Mouse (Mus musculus): ENCODE measurements at regions not wholly inside any gene's neighbourhood (a gene's known extent, or its start where the extent isn't known, plus 50 kb on each side); places are given as distances from the start of the nearest gene placed in this dataset.

DNA sequence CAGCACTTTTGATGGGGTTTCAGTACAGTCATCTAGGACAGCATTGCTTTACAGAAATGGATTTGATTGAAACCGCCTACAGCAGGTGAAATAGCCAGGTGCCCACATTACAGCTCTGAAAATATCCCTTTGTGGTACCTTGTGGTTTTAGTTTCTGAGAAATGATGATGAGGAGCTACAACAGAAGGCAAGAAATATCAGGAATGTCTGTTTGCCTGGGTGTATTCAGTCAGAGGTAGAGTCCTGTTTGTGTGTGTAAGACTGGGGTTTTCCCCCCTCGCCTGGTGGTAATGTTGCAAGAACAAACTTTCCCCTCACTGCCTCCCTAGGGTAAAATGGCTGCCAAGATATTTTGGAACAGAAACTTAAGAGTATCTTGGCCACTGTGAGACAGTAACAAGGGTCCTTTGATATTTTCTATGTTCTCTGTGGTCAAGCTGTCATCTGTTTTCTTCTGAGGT lies 82.4 kb upstream of the Cdkn2b start:
- Histone ChIP-seq H3K4me2 (no peak overlapping the region), H3K9me3 (replicated peaks) (no peaks in the 10 kb centered on the region), H3K27ac (no peak overlapping the region), H3K4me1 (replicated peaks) (no peaks in the 10 kb centered on the region), H3K27me3 (no peaks in the 10 kb centered on the region), H3K4me3 (no peak overlapping the region), H3K36me3 (no peaks in the 10 kb centered on the region), H3K9ac (no peak overlapping the region)
- WGBS, result 69% methylated on average over 2 of the region's 2 CpGs
- ATAC-seq (replicated peaks; ENCODE audit: insufficient number of reproducible peaks, insufficient read depth, low FRiP score, low read depth), result no peak

DNA sequence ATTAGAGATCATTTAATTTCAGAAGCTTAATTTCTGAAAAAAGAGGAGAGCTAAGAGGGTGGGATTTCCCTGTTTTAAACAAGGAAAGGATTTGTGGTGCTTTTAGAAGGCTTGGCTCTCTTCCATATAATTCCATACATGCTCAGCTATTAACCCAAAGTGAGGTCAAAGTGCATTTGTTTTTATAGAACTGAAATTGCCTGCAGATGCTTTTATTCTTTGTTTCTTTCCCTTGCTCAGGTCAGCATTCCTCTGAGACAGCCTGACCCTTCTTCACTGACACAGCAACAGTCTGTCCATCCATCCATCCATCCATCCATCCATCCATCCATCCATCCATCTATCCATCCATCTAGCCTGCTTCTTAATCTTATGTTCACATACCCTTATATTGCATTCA lies 82.0 kb upstream of the Cdkn2b start:
- H3K9me3 ChIP-seq (replicated peaks), result no peaks in the 10 kb centered on the region
- ATAC-seq (replicated peaks; ENCODE audit: insufficient number of reproducible peaks, insufficient read depth, low FRiP score, low read depth), result no peak
- no peak overlapping the region for H3K9ac ChIP-seq
- H3K36me3 ChIP-seq, result no peaks in the 10 kb centered on the region
- H3K4me2 ChIP-seq, result no peak overlapping the region
- no peak overlapping the region for H3K27ac ChIP-seq
- H3K4me3 ChIP-seq, result no peak overlapping the region
- H3K4me1 ChIP-seq (replicated peaks), result no peaks in the 10 kb centered on the region
- no peaks in the 10 kb centered on the region for H3K27me3 ChIP-seq

DNA sequence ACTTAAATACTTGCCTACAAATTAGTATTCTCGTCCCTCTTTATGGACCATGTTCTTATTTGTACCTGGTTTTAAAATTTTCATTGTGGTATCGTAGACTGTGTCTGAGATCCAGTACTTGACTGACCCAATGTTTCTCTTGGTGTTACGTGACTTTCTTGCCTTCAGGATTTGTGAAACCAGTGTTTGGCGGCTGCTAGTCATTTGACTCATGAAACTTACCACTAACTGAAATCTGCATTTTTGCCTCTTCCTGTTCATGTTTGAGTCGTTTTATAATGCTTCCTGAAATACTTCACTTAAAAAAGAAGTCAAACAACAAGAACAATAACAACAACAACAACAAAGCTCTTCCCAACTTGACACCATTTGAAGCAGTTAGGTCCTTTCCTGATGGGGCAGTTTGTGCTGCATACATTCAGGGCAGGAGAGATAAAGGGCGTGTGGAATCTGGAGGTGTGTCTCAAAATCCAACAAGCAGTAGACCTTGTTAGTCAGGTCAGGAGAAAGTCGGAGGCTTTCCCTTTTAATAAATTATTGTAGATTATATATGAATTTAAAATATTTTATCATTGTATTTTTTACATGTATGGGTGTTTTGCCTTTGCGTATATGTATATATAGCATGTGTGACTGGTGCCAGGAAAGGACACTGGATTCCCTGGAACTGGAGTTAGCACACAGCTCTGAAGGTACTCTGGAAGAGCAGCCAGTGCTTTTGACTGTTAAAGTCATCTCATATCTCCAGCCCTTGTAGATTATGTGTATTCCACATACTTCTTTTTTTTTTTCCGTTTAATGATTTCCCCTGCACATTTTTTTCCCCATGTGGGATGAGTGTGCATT lies 80.8 kb upstream of the Cdkn2b start:
- no peak overlapping the region for H3K4me3 ChIP-seq
- H3K9ac ChIP-seq, result no peak overlapping the region
- H3K4me1 ChIP-seq (replicated peaks), result peaks cover 4% of the 10 kb centered on the region; the same call in 1 of the 2 replicates
- H3K27ac ChIP-seq, result no peak overlapping the region
- H3K9me3 ChIP-seq (replicated peaks), result no peaks in the 10 kb centered on the region
- no peak for ATAC-seq (replicated peaks; ENCODE audit: insufficient number of reproducible peaks, insufficient read depth, low FRiP score, low read depth)
- no peaks in the 10 kb centered on the region for H3K36me3 ChIP-seq
- WGBS, result 69% methylated on average over 9 of the region's 9 CpGs
- no peaks in the 10 kb centered on the region for H3K27me3 ChIP-seq
- no peak overlapping the region for H3K4me2 ChIP-seq

DNA sequence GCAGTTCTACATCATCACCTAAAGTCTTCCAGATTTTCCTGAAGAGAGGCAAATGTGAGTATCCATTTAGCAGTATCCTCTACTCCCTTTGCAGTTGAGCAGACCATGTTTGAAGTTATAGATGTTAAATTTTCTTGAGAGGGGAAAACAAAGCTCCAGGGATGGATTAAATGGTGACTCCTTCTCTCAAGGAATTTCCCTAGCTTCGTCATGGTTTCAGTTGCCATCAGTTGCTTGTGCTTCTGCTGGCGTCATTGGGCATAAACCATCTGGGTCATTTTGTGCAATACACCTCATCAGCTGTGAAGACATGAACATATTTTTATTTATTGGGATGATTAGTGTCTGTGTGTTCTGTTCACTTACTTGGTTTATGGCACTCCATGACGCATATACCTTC lies 72.7 kb upstream of the Cdkn2b start:
- Histone ChIP-seq H3K27me3 (no peaks in the 10 kb centered on the region), H3K4me1 (replicated peaks) (peaks cover 4% of the 10 kb centered on the region; the same call in 1 of the 2 replicates), H3K36me3 (no peaks in the 10 kb centered on the region), H3K4me3 (no peak overlapping the region), H3K4me2 (no peak overlapping the region), H3K9ac (no peak overlapping the region), H3K27ac (no peak overlapping the region), H3K9me3 (replicated peaks) (no peaks in the 10 kb centered on the region)
- no peak for ATAC-seq (replicated peaks; ENCODE audit: insufficient number of reproducible peaks, insufficient read depth, low FRiP score, low read depth)
- 79% methylated on average over 3 of the region's 3 CpGs for WGBS

DNA sequence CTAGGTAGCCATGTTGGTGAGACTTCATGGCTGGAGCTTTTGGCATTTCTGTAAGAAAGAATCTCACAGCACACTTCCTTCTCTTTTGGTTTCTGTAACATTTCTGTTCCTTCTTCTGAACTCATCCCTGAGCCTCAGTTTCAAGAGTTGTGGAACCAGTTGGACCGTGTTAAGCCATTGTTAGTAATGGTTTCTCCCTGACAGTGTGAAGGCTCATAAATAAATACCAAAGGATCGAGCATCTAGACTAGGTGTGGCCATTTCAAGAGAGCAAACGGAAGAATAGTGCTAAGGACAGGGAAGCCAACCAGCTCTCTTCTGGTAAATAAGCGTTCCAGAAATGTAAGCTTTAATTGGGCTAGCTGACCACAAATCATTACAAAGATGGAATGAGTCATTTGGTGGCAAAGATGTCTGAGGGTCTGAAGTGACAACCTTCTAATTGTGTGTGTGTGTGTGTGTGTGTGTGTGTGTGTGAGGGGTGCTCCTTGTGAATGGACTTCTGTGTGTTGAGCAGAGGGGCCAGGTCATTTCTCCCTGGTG lies 71.7 kb upstream of the Cdkn2b start:
- Histone ChIP-seq H3K4me2 (no peak overlapping the region), H3K9me3 (replicated peaks) (no peaks in the 10 kb centered on the region), H3K27ac (no peak overlapping the region), H3K27me3 (no peaks in the 10 kb centered on the region), H3K4me3 (no peak overlapping the region), H3K36me3 (no peaks in the 10 kb centered on the region), H3K4me1 (replicated peaks) (peaks cover 4% of the 10 kb centered on the region; the same call in 1 of the 2 replicates), H3K9ac (no peak overlapping the region)
- 74% methylated on average over 4 of the region's 4 CpGs for WGBS
- no peak for ATAC-seq (replicated peaks; ENCODE audit: insufficient number of reproducible peaks, insufficient read depth, low FRiP score, low read depth)

DNA sequence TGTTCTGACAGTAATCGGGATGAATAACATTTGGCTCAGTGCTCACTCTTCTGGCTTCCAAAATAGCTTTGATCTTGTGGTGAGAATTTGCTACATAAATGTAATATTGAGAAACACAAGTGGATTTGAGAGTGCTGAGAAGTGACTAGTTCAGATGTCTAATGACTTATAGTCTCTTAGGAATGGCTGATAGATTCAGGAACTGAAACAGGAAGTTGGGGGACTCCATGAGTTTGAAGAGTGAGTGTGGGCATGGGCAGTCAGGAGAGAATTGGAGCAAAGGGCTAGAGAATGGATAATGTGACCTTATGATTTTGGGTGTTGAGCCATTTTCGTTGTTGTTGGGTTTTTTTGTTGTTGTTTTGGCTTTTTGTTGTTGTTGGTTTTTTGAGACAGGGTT lies 70.9 kb upstream of the Cdkn2b start:
- no peak overlapping the region for H3K27ac ChIP-seq
- H3K4me3 ChIP-seq, result no peak overlapping the region
- H3K9ac ChIP-seq, result no peak overlapping the region
- H3K36me3 ChIP-seq, result no peaks in the 10 kb centered on the region
- no peak for ATAC-seq (replicated peaks; ENCODE audit: insufficient number of reproducible peaks, insufficient read depth, low FRiP score, low read depth)
- no peaks in the 10 kb centered on the region for H3K27me3 ChIP-seq
- no peak overlapping the region for H3K4me2 ChIP-seq
- no peaks in the 10 kb centered on the region for H3K9me3 ChIP-seq (replicated peaks)
- 80% methylated on average over 2 of the region's 2 CpGs for WGBS
- H3K4me1 ChIP-seq (replicated peaks), result no peaks in the 10 kb centered on the region

DNA sequence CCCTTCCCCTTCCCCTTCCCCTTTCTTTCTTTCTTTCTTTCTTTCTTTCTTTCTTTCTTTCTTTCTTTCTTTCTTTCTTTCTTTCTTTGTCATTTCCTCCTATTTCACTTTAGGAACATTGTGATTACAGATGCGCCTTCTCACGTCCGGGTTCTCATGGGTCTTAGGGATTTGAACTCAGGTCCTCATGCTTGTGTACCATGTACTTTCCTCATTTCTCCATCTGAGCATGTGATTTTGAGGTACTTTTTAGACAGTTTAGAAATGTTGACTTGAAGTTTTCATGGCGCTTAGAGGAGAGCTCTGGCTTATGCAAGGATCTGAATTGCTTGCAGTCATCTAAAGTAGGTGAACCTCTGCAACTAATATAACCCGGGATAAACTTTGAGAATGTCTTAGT lies 70.2 kb upstream of the Cdkn2b start:
- no peaks in the 10 kb centered on the region for H3K9me3 ChIP-seq (replicated peaks)
- H3K36me3 ChIP-seq, result no peaks in the 10 kb centered on the region
- H3K4me2 ChIP-seq, result no peak overlapping the region
- no peak overlapping the region for H3K9ac ChIP-seq
- no peaks in the 10 kb centered on the region for H3K4me1 ChIP-seq (replicated peaks)
- H3K27ac ChIP-seq, result no peak overlapping the region
- WGBS, result 85% methylated on average over 5 of the region's 5 CpGs
- H3K4me3 ChIP-seq, result no peak overlapping the region
- no peaks in the 10 kb centered on the region for H3K27me3 ChIP-seq
- no peak for ATAC-seq (replicated peaks; ENCODE audit: insufficient number of reproducible peaks, insufficient read depth, low FRiP score, low read depth)

DNA sequence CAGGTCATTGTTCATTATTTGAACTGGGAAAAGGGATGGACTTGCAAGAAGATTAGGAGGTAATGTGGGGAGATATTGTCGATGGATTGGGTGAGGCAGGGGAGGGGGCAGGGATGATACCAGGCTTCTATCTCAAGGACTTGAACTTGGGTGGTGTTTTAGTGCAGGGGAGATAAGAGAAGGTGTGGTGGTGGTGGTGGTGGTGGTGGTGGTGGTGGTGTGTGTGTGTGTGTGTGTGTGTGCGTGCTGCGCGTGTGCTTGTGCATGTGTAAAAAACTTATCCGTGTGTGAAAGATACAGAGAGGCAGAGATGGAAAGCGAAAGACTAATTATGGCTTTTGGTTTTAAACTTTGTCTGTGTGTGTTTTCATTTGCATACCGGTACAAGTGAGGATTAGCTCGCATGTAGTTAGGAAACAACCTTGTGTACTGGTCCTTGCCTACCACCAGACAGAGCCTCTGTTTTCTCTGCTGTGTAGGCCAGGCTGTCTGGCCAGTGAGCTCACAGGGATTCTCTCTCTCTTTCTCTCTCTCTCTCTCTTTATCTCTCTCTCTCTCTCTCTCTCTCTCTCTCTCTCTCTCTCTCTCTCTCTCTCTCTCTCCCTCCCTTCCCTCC lies 69.6 kb upstream of the Cdkn2b start:
- Histone ChIP-seq H3K4me3 (no peak overlapping the region), H3K9ac (no peak overlapping the region), H3K36me3 (no peaks in the 10 kb centered on the region), H3K9me3 (replicated peaks) (no peaks in the 10 kb centered on the region), H3K27ac (no peak overlapping the region), H3K4me2 (no peak overlapping the region), H3K4me1 (replicated peaks) (no peaks in the 10 kb centered on the region), H3K27me3 (no peaks in the 10 kb centered on the region)
- ATAC-seq (replicated peaks; ENCODE audit: insufficient number of reproducible peaks, insufficient read depth, low FRiP score, low read depth), result no peak
- WGBS, result 89% methylated on average over 8 of the region's 8 CpGs

DNA sequence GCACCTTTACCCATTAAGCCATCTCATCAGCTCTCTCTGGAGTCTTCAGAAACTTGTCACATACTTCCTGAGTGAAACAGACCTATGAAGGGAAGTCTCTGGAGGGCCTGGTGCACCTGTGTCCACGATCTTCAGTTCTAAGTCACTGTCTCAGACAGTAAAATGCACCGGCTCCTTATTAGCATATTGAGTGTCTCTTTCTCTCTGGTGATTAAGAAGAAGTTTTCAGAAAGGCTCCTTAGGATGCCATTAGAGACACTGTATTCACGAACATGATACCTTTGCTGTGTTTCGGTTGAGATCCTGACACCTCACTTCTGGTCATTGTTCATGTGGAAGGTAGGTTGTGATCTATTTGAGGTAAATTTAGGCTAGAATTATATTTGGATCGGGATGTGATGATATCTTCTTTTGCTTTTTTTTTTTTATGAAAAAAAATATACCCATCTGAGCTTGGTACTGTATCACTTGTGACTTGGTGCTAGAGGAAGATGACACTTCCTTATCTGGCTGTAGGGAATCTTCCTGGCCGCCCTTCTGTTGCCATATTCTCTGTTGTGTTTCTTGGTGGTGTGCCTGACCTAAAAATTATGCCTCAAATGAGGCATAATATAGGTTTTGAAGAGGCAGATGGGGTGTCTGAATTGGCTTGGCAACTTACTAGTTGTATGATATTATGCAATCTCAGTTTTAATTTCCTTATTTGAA lies 68.9 kb upstream of the Cdkn2b start:
- no peak overlapping the region for H3K27ac ChIP-seq
- no peaks in the 10 kb centered on the region for H3K27me3 ChIP-seq
- H3K9me3 ChIP-seq (replicated peaks), result no peaks in the 10 kb centered on the region
- H3K9ac ChIP-seq, result no peak overlapping the region
- no peaks in the 10 kb centered on the region for H3K36me3 ChIP-seq
- no peak overlapping the region for H3K4me3 ChIP-seq
- H3K4me2 ChIP-seq, result no peak overlapping the region
- 81% methylated on average over 6 of the region's 6 CpGs for WGBS
- H3K4me1 ChIP-seq (replicated peaks), result no peaks in the 10 kb centered on the region
- ATAC-seq (replicated peaks; ENCODE audit: insufficient number of reproducible peaks, insufficient read depth, low FRiP score, low read depth), result no peak

DNA sequence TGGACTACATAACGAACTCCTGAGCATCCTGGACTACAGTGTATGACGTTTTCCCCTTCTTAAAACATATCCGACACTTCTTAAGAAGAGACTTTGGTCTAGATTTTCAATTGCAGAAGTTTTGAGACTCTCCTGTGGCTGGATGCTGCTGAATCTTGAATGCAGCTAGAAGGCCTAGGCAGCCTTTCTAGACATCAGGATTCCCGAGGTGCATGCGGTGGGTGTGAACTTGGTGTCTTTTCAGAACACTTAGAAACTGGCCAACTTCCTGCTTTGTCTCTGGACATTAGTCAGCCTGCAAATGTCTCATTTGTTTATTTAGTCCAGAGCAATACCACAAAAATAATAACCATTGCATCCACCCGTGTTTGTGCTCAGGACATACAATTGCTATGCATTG lies 61.8 kb upstream of the Cdkn2b start:
- Histone ChIP-seq H3K27ac (no peak overlapping the region), H3K4me3 (no peak overlapping the region), H3K9ac (no peak overlapping the region), H3K9me3 (replicated peaks) (no peaks in the 10 kb centered on the region), H3K4me1 (replicated peaks) (no peaks in the 10 kb centered on the region), H3K27me3 (no peaks in the 10 kb centered on the region), H3K4me2 (no peak overlapping the region), H3K36me3 (no peaks in the 10 kb centered on the region)
- 73% methylated on average over 6 of the region's 6 CpGs for WGBS
- ATAC-seq (replicated peaks; ENCODE audit: insufficient number of reproducible peaks, insufficient read depth, low FRiP score, low read depth), result no peak

DNA sequence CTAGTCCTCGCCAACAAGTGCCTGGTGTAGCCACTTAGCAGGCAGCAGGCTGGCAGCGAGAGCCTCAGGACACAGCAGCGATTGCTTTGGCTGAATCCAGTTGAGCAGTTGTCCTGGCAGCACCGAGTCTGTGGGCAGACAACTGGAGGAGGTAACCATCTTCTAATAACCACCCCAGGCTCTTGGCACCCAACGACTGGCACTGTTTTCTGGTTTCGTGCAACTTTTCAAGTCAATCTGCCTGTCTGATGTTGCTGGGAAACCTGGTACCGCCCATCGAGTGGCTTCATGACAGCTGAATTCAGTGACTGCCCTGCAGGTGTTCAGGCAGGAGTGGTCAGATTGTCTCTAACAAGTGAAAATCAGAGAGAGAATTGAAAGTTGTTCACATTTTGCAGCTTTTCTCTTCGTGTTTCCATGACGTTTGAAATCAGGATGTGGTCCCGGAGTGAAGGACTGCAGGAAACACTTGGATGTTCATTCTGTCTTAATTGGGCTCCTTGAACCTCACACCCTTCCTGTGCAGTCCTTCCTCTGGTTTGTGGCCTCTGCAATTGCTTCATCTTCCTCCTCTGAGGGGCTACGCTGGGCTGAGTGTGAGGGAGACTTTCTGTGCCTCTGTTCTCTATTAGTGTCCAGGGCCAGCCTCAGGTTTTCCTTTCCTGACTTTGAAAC lies 58.1 kb upstream of the Cdkn2b start:
- H3K27me3 ChIP-seq, result no peaks in the 10 kb centered on the region
- no peak for ATAC-seq (replicated peaks; ENCODE audit: insufficient number of reproducible peaks, insufficient read depth, low FRiP score, low read depth)
- H3K4me3 ChIP-seq, result no peak overlapping the region
- 71% methylated on average over 12 of the region's 12 CpGs for WGBS
- no peaks in the 10 kb centered on the region for H3K36me3 ChIP-seq
- H3K9me3 ChIP-seq (replicated peaks), result no peaks in the 10 kb centered on the region
- no peak overlapping the region for H3K4me2 ChIP-seq
- H3K27ac ChIP-seq, result no peak overlapping the region
- H3K9ac ChIP-seq, result no peak overlapping the region
- peaks cover 8% of the 10 kb centered on the region for H3K4me1 ChIP-seq (replicated peaks)
